ENCODE assay signal across 9 mouse cellular contexts in the genomic region with DNA sequence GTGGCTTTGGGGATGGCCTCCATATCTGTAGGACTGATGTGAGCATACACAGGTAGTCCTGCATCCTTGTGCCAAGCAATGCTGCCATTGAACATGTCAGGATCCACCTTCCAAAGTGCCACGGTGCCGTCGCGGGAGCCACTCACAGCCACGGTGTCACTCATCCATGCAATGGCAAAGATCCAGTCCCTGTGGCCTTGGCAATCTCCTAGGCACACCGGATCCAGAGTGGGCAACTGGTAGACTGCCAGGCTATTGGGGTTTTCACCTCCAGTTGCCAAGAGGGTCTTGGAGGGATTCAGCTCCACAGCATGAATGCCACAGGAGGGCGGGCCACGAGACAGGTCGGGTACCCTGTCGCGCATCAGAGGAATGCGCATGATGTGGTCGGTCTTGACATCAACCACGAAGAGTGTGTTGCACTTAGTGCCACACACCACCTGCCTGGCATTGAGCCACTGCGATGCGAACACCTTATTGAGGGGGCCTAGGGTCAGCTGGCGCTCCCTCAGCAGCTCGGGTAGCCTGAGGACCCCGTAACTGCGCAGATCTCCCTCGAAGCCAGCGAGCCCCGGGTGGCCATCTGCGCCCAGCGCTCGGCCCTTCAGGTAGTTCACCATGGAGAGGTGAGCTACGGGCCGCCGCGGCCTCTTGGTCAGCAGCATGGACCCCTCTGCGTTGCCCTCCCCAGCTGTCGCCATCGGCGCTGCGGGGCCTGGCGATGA. TPM values are rescaled to one million over a fixed set of nuclear protein-coding genes. Genes with fewer than 3 reads are reported as not detected.
A peak's percentile ranks its signal among the peaks of the same experiment; 100 is the strongest.
DNase-seq lines count a peak whose midpoint lies in the region; ATAC-seq and TF ChIP-seq lines count a peak whose summit lies in the region.
"Had no signal": no experiment of that assay in that cellular context is flagged by ENCODE, and none has a peak within 500 bp of the region (broad histone marks: within the 10 kb centered on the region; RNA-seq: fewer than 3 reads in every experiment).

No protein-coding gene starts in this region.

- H3K9ac ChIP-seq in forebrain, embryonic 12.5 days: peak overlapping the region; percentile 48
- H3K9ac ChIP-seq in neural tube, embryonic 13.5 days: peak overlapping the region; percentile 76

- no peaks in the 10 kb centered on the region for H3K36me3 ChIP-seq in kidney, adult 2 months (ENCODE audit: control insufficient read depth, insufficient read depth, low read length)
- H3K36me3 ChIP-seq in forebrain, embryonic 12.5 days (replicated peaks): no peaks in the 10 kb centered on the region
- H3K36me3 ChIP-seq in neural tube, embryonic 13.5 days: no peaks in the 10 kb centered on the region

- WGBS in kidney, adult 2 months: 26% methylated on average over 36 of the region's 36 CpGs
- WGBS in forebrain, embryonic 12.5 days: 36% methylated on average over 36 of the region's 36 CpGs
- WGBS in neural tube, embryonic 13.5 days: 46% methylated on average over 36 of the region's 36 CpGs

- peak; percentile 31; the same call in 1 of the 2 replicates for ATAC-seq in cerebellum, adult (ENCODE audit: insufficient number of reproducible peaks, low FRiP score, low TSS enrichment)
- no peak; the same call in none of the 2 replicates for ATAC-seq in forebrain, embryonic 12.5 days (ENCODE audit: low FRiP score)
- ATAC-seq in neural tube, embryonic 13.5 days (ENCODE audit: low read depth): peak; percentile 73

- H3K27me3 ChIP-seq in kidney, adult 2 months (replicated peaks; ENCODE audit: control insufficient read depth, insufficient read depth, low read length): no peaks in the 10 kb centered on the region
- H3K27me3 ChIP-seq in forebrain, embryonic 12.5 days: no peaks in the 10 kb centered on the region
- no peaks in the 10 kb centered on the region for H3K27me3 ChIP-seq in neural tube, embryonic 13.5 days

- no peaks in the 10 kb centered on the region for H3K4me1 ChIP-seq in kidney, adult 2 months (ENCODE audit: control insufficient read depth, insufficient read depth, low read length)
- no peaks in the 10 kb centered on the region for H3K4me1 ChIP-seq in forebrain, embryonic 12.5 days
- no peaks in the 10 kb centered on the region for H3K4me1 ChIP-seq in neural tube, embryonic 13.5 days (replicated peaks)

- peak overlapping the region; percentile 34 for H3K4me3 ChIP-seq in kidney, adult 2 months (ENCODE audit: insufficient read depth, low read depth, low read length)
- H3K4me3 ChIP-seq in forebrain, embryonic 12.5 days (replicated peaks): peak overlapping the region; percentile 47
- H3K4me3 ChIP-seq in left cerebral cortex, adult 2 months: peak overlapping the region; percentile 56
- H3K4me3 ChIP-seq in neural tube, embryonic 13.5 days: peak overlapping the region; percentile 52

- H3K27ac ChIP-seq in kidney, adult 2 months (ENCODE audit: insufficient read depth, low read depth, low read length): no peak overlapping the region
- H3K27ac ChIP-seq in forebrain, embryonic 12.5 days: no peak overlapping the region
- peak overlapping the region; percentile 71 for H3K27ac ChIP-seq in left cerebral cortex, adult 2 months
- H3K27ac ChIP-seq in neural tube, embryonic 13.5 days (replicated peaks): 0 out of 2 replicates have a peak overlapping the region, but pooled peaks have one; percentile 33

- peak overlapping the region; percentile 62 for H3K4me2 ChIP-seq in forebrain, embryonic 12.5 days
- peak overlapping the region; percentile 67 for H3K4me2 ChIP-seq in neural tube, embryonic 13.5 days

- DNase-seq in kidney, adult 2 months: peak; percentile 0
- DNase-seq in kidney, adult 18-20 months: no peak
- peak in 1 of 2 experiments; percentile 10 for DNase-seq in left cerebral cortex, adult 2 months (ENCODE audit: extremely low spot score in 1 of 2, low spot score in 2 of 2)
- no peak for DNase-seq in thymus, postnatal 36 days
- DNase-seq in adrenal gland, postnatal 4 days (ENCODE audit: low spot score in 2 of 2): no peak

- TF ChIP-seq CTCF in kidney, adult 2 months (conservative IDR thresholded peaks at IDR 0.05; ENCODE audit: insufficient read depth, insufficient read length, low read depth, low read length): no peak
- TF ChIP-seq CTCF in left cerebral cortex, adult 2 months (IDR thresholded peaks at IDR 0.05): no peak

- intact Hi-C loops in left cerebral cortex, adult 2 months (cut with DNase I): no loop called here

- no peaks in the 10 kb centered on the region for H3K9me3 ChIP-seq in forebrain, embryonic 12.5 days
- H3K9me3 ChIP-seq in neural tube, embryonic 13.5 days: no peaks in the 10 kb centered on the region

- no peak for TF ChIP-seq POLR2A in kidney, adult 2 months (IDR thresholded peaks at IDR 0.05; ENCODE audit: low read depth, low read length)

RNA-seq across cellular contexts. Expression of a gene that starts 0.8 kb away (rescaled TPM):
- 2.3 and 2.8 TPM in 2 replicates for polyA plus RNA-seq in kidney, adult 2 months (2012; rRNA removed)
- polyA plus RNA-seq in forebrain, embryonic 12.5 days (2016; fragmentation: Nextera tagmentation; extraction: Ambion mirVana): 6.5 and 7.4 TPM in 2 replicates
- total RNA-seq in left cerebral cortex, adult 2 months (2021): 10 to 100 TPM; 44.2 to 46.2 TPM
- polyA plus RNA-seq in neural tube, embryonic 13.5 days (2015; fragmentation: Nextera tagmentation; extraction: Ambion mirVana): 5.8 and 7.4 TPM in 2 replicates
- 10 to 100 TPM; 10.7 to 11.5 TPM for total RNA-seq in adrenal gland, postnatal 4 days (2021)
- total RNA-seq: MEL had no signal

Comparison
In these comparisons a context has a peak if more than half of its experiments do, and no peak if none do; other contexts are left out.
1. H3K27ac ChIP-seq: peak in left cerebral cortex, adult 2 months (single experiment) and neural tube, embryonic 13.5 days (single experiment); none in kidney, adult 2 months (single experiment) and forebrain, embryonic 12.5 days (single experiment).
2. Peak in every context shown above with its lines, with median percentiles within 50 percentile points of each other: H3K4me3 ChIP-seq.